Mouse (Mus musculus) neural tube, embryonic 13.5 days (tissue): ENCODE data around the gene Uqcr11. TPM values are rescaled to one million over a fixed set of nuclear protein-coding genes. Genes with fewer than 3 reads are reported as not detected.

Experiments
- ATAC-seq: fragments of 200-750 bp; cut with Nextera tagmentation; 2 replicates; pipeline ENCODE4 v1.8.0; 2017; ENCODE audit warnings: low read depth, mild to moderate bottlenecking, moderate TSS enrichment, moderate library complexity
- H3K27ac ChIP-seq: fragments of 300-500 bp; sonication (generic); replicated peaks from 2 replicates; pipeline ENCODE4 v1.5.1; 2015; ENCODE audit warnings: moderate library complexity, mild to moderate bottlenecking, inconsistent platforms
- H3K27me3 ChIP-seq: fragments of 300-500 bp; sonication (generic); 2 replicates; pipeline ENCODE4 v1.6.1; 2015; ENCODE audit warnings: mild to moderate bottlenecking, inconsistent platforms
- H3K36me3 ChIP-seq: fragments of 300-500 bp; sonication (generic); 2 replicates; pipeline ENCODE4 v1.6.1; 2015; ENCODE audit warnings: mild to moderate bottlenecking, inconsistent platforms
- H3K4me1 ChIP-seq: fragments of 300-500 bp; sonication (generic); replicated peaks from 2 replicates; pipeline ENCODE4 v1.6.1; 2015; ENCODE audit warnings: inconsistent platforms
- H3K4me2 ChIP-seq: fragments of 300-500 bp; sonication (generic); 2 replicates; pipeline ENCODE4 v1.6.1; 2015; ENCODE audit warnings: inconsistent platforms, mild to moderate bottlenecking, moderate library complexity
- H3K4me3 ChIP-seq: fragments of 300-500 bp; sonication (generic); 2 replicates; pipeline ENCODE4 v1.5.1; 2015; ENCODE audit warnings: mild to moderate bottlenecking, inconsistent platforms
- H3K9ac ChIP-seq: fragments of 300-500 bp; sonication (generic); 2 replicates; pipeline ENCODE4 v1.6.1; 2015; ENCODE audit warnings: moderate library complexity, mild to moderate bottlenecking, inconsistent platforms
- H3K9me3 ChIP-seq: fragments of 300-500 bp; sonication (generic); 2 replicates; pipeline ENCODE4 v1.6.1; 2016; ENCODE audit warnings: inconsistent platforms
- WGBS: fragments of 180-500 bp; shearing (Covaris S2); methylation state at CpG from one replicate; pipeline ENCODE4 v1.1.7; 2015; 5-methylcytosine and 5-hydroxymethylcytosine counted together
- polyA plus RNA-seq: library from polyadenylated mRNA; unstranded; fragments of >200 nt; fragmentation: Nextera tagmentation; extraction: Ambion mirVana; gene quantifications from 2 replicates; pipeline ENCODE4 v1.2.1, GENCODE M21; 2015

The Uqcr11 gene
- polyA plus RNA-seq, 1 experiment from 2014 or later, result 574 TPM

GRCm38 (mm10) chr10:80407924-80408323 lies 1.3 kb upstream of the Uqcr11 start:
- Histone ChIP-seq H3K4me2 (no peak overlapping the region), H3K9ac (peak overlapping the region; percentile 95; the same call in 1 of the 2 replicates), H3K36me3 (peaks cover 59% of the 10 kb centered on the region), H3K27ac (no peak overlapping the region), H3K27me3 (no peaks in the 10 kb centered on the region), H3K9me3 (no peaks in the 10 kb centered on the region), H3K4me1 (peaks cover 38% of the 10 kb centered on the region), H3K4me3 (peak overlapping the region; percentile 92)
- no peak for ATAC-seq
- WGBS, result 47% methylated on average over 4 of the region's 4 CpGs

- H3K4me1 ChIP-seq, result peaks cover 41% of the 10 kb centered on the region
- peak overlapping the region; percentile 95 for H3K9ac ChIP-seq
- no peak for ATAC-seq
- H3K27ac ChIP-seq, result peak overlapping the region; percentile 89; the same call in 1 of the 2 replicates
- 56% methylated on average over 10 of the region's 10 CpGs for WGBS
- H3K4me3 ChIP-seq, result peak overlapping the region; percentile 92
- peaks cover 55% of the 10 kb centered on the region for H3K36me3 ChIP-seq
- no peaks in the 10 kb centered on the region for H3K27me3 ChIP-seq
- peak overlapping the region; percentile 95 for H3K4me2 ChIP-seq
- H3K9me3 ChIP-seq, result no peaks in the 10 kb centered on the region
These were observed 1.0 kb downstream of the Uqcr11 start for GRCm38 (mm10) chr10:80405481-80406173.

GRCm38 (mm10) chr10:80403044-80403692 lies 3.5 kb downstream of the Uqcr11 start:
- H3K4me1 ChIP-seq, result peaks cover 48% of the 10 kb centered on the region

GRCm38 (mm10) chr10:80400704-80401161 lies 5.9 kb downstream of the Uqcr11 start:
- H3K4me1 ChIP-seq, result peaks cover 53% of the 10 kb centered on the region
- H3K4me3 ChIP-seq, result peak overlapping the region; percentile 76
- H3K4me2 ChIP-seq, result peak overlapping the region; percentile 96
- H3K9me3 ChIP-seq, result no peaks in the 10 kb centered on the region
- WGBS, result 89% methylated on average over 4 of the region's 4 CpGs
- H3K27ac ChIP-seq, result peak overlapping the region; percentile 87
- peak overlapping the region; percentile 76 for H3K9ac ChIP-seq
- no peak for ATAC-seq
- H3K27me3 ChIP-seq, result no peaks in the 10 kb centered on the region
- peaks cover 40% of the 10 kb centered on the region for H3K36me3 ChIP-seq

More at GRCm38 (mm10) chr10:80403044-80403692, 3.5 kb downstream of the Uqcr11 start:
- no peak for ATAC-seq
- WGBS, result 96% methylated on average over 4 of the region's 4 CpGs
- no peak overlapping the region for H3K4me2 ChIP-seq
- H3K36me3 ChIP-seq, result peaks cover 33% of the 10 kb centered on the region
- no peak overlapping the region for H3K9ac ChIP-seq
- H3K27ac ChIP-seq, result no peak overlapping the region
- H3K27me3 ChIP-seq, result no peaks in the 10 kb centered on the region
- H3K9me3 ChIP-seq, result no peaks in the 10 kb centered on the region
- H3K4me3 ChIP-seq, result no peak overlapping the region

GRCm38 (mm10) chr10:80399973-80400703 lies 6.5 kb downstream of the Uqcr11 start:
- H3K4me2 ChIP-seq, result peak overlapping the region; percentile 96
- peaks cover 48% of the 10 kb centered on the region for H3K4me1 ChIP-seq
- H3K27me3 ChIP-seq, result no peaks in the 10 kb centered on the region
- ATAC-seq, result no peak
- peak overlapping the region; percentile 76 for H3K4me3 ChIP-seq
- WGBS, result 15% methylated on average over 17 of the region's 17 CpGs
- peak overlapping the region; percentile 76 for H3K9ac ChIP-seq
- peaks cover 46% of the 10 kb centered on the region for H3K36me3 ChIP-seq
- H3K9me3 ChIP-seq, result no peaks in the 10 kb centered on the region
- H3K27ac ChIP-seq, result peak overlapping the region; percentile 87

- no peaks in the 10 kb centered on the region for H3K9me3 ChIP-seq
- H3K4me2 ChIP-seq, result peak within 1 kb of the TSS; percentile 96
- peak within 1 kb of the TSS; percentile 95 for H3K9ac ChIP-seq
- H3K4me1 ChIP-seq, result peaks cover 40% of the 10 kb centered on the region
- H3K4me3 ChIP-seq, result peak within 1 kb of the TSS; percentile 76
- H3K27me3 ChIP-seq, result no peaks in the 10 kb centered on the region
- peak within 1 kb of the TSS; percentile 100 for H3K27ac ChIP-seq
- peaks cover 53% of the 10 kb centered on the region for H3K36me3 ChIP-seq
- under 1% methylated on average over 80 of the region's 82 CpGs for WGBS
- ATAC-seq, result peak; percentile 97
These were observed 7.2 kb downstream of the Uqcr11 start, which contains the start of gene Mbd3 for GRCm38 (mm10) chr10:80399191-80399972. Gene Mbd3 (minus strand): TSS chr10:80399550.

DNA sequence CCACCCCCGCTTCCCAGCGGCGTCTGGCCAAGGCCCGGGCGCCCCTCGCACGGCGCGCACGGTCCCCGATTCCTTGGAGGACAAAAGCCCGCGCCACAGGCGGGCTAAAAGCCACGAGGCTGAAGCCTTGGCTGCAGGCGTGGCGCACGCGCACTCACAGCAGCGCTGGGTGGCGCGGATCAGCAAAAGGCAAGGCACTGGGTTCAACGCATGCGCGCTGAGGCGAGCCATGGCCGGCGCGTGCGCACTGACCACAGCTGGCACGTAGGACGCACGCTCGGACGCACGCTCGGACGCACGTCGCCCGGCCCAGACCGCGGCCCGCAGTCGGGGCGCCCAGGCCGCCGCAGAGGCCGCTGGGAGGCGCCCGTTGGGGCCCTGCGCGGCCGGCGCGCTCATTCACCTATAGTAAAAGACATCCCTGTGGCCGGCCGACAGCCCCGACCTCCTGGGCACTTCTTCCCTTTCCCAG lies 7.9 kb downstream of the Uqcr11 start:
- peak overlapping the region; percentile 95 for H3K9ac ChIP-seq
- peak overlapping the region; percentile 96 for H3K4me2 ChIP-seq
- ATAC-seq, result peak; percentile 88
- peaks cover 37% of the 10 kb centered on the region for H3K4me1 ChIP-seq
- H3K9me3 ChIP-seq, result no peaks in the 10 kb centered on the region
- H3K36me3 ChIP-seq, result peaks cover 53% of the 10 kb centered on the region
- peak overlapping the region; percentile 100 for H3K27ac ChIP-seq
- no peaks in the 10 kb centered on the region for H3K27me3 ChIP-seq
- under 1% methylated on average over 59 of the region's 59 CpGs for WGBS
- peak overlapping the region; percentile 76 for H3K4me3 ChIP-seq

DNA sequence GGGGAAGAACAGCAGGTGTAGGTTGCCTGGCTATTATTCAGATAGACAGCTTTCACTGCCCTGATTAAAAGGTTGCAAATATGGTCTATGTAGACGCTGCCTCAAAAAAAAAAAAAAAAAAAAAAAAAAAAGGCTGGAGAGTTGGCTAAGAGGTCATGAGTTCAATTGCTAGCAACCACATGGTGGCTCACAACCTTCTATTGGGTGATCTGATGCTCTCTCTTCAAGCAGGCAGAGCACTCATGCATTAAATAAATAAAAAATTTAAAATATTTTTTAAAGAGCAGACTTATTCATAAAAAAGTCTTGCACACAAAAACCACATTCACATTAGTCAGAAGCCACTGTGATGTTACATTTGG lies 8.5 kb downstream of the Uqcr11 start:
- Histone ChIP-seq H3K27me3 (no peaks in the 10 kb centered on the region), H3K36me3 (peaks cover 53% of the 10 kb centered on the region), H3K27ac (peak overlapping the region; percentile 100), H3K4me3 (peak overlapping the region; percentile 76), H3K4me2 (peak overlapping the region; percentile 96), H3K4me1 (peaks cover 37% of the 10 kb centered on the region), H3K9ac (peak overlapping the region; percentile 95), H3K9me3 (no peaks in the 10 kb centered on the region)
- 0% methylated on average over 1 of the region's 1 CpGs for WGBS
- no peak for ATAC-seq

DNA sequence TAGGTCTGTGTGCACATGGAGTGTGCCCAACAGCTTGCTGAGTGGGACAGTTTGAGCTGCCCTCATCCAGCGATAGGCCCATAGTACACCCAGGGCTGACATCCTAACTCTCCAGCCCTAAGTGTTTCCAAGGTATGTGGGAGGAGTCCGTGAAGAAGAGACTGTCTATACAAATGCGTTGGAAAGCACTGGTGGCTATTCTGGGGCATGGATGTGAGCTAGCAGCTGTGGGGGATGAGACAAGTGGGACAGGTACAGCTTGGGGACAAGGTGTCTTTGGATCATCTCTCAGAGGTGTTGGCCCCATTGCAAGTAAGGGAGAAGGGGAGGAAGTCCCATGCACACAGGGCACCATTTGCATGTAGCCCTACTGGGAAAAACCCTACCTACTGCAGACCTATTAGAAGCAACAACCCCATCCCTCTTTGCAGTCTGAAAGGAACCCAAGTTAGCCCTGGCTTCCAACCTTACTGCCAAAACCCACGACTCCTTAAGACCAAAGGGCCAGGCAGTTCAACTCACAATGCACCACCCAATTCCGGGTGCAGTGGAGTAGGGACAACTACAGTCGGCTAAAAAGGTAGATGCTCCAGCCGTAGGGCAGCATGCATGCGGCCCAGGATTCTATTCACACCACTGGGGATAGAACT lies 9.0 kb downstream of the Uqcr11 start:
- Histone ChIP-seq H3K4me2 (peak overlapping the region; percentile 96), H3K4me3 (peak overlapping the region; percentile 76), H3K27ac (peak overlapping the region; percentile 100), H3K4me1 (peaks cover 37% of the 10 kb centered on the region), H3K36me3 (peaks cover 53% of the 10 kb centered on the region), H3K27me3 (no peaks in the 10 kb centered on the region), H3K9ac (peak overlapping the region; percentile 95), H3K9me3 (no peaks in the 10 kb centered on the region)
- WGBS, result 43% methylated on average over 8 of the region's 8 CpGs
- ATAC-seq, result no peak

DNA sequence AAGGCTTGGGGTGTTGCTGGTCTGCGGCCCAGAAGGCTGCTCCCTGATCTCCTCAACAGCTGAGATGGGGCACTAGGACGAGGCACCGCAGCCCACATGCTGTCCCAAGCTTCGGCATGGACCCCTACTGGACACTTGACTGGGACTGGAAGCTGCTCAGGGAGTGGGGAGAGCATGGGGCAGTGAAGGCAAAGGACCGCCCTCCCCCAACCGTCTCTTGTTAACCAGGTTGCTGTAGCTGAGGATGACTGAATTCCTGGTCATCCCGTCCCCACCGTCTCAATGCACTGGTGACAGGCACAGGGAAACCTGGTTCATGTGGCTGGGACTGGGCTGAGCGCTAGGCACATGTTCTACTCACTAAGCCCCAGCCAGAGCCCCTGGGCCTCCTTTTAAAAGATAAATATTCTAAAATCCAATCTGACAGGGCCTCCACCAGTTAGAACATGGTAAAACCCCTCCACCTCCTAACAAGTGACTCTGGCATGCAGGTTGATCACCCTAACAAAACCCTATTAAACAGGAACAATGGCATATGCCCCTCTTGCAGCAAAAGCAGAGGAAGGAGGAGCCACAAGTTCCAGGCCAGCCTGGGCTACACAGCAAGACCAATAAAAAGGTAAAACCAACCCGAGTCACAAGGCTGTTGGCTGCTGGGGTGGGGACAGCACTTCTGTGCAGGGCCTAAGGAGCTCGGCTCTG lies 9.7 kb downstream of the Uqcr11 start:
- no peak for ATAC-seq
- Histone ChIP-seq H3K9me3 (no peaks in the 10 kb centered on the region), H3K9ac (peak overlapping the region; percentile 95), H3K4me1 (peaks cover 37% of the 10 kb centered on the region), H3K27me3 (no peaks in the 10 kb centered on the region), H3K4me2 (peak overlapping the region; percentile 96), H3K27ac (peak overlapping the region; percentile 100), H3K36me3 (peaks cover 53% of the 10 kb centered on the region), H3K4me3 (peak overlapping the region; percentile 76)
- 88% methylated on average over 11 of the region's 11 CpGs for WGBS
